Mouse (Mus musculus) megakaryocyte, embryonic 14.5 days (primary cell): ENCODE measurements around the gene Rasl11a. TPM values are rescaled to one million over a fixed set of nuclear protein-coding genes. Genes with fewer than 3 reads are reported as not detected.
"Not testable (repeated sequence)": the region's sequence is repeated elsewhere in the genome, so short reads cannot be mapped to it uniquely, and the experiment has no call there.

Source experiments
- H3K27me3 ChIP-seq: replicated peaks from 2 replicates; pipeline ENCODE3; 2012; ENCODE audit warnings: inconsistent platforms
- H3K36me3 ChIP-seq: replicated peaks from 2 replicates; pipeline ENCODE3; 2012; ENCODE audit warnings: low read length, inconsistent platforms, mixed read lengths
- H3K4me1 ChIP-seq: 2 replicates; pipeline ENCODE4 v1.6.1; 2012; ENCODE audit warnings: inconsistent platforms
- H3K4me3 ChIP-seq: replicated peaks from 2 replicates; pipeline ENCODE3; 2012; ENCODE audit warnings: moderate library complexity, mild to moderate bottlenecking, inconsistent platforms
- H3K9me3 ChIP-seq: 2 replicates; pipeline ENCODE4 v1.6.1; 2012; ENCODE audit warnings: inconsistent platforms
- FLI1 ChIP-seq: IDR thresholded peaks from 2 replicates; pipeline ENCODE4 v1.6.1; 2012; ENCODE audit warnings: low read length, inconsistent platforms, mixed read lengths
- GATA1 ChIP-seq: IDR thresholded peaks from 3 replicates; pipeline ENCODE4 v1.6.1; 2012; ENCODE audit warnings: mixed read lengths, low read length, inconsistent platforms, borderline replicate concordance
- polyA plus RNA-seq: library from polyadenylated mRNA; stranded (reverse); fragments of >175 nt; gene quantifications from 2 replicates; pipeline ENCODE4 v1.2.3, GENCODE M21; 2012; ENCODE audit warnings: low replicate concordance; ENCODE audit not compliant: insufficient read depth

The Rasl11a gene
- polyA plus RNA-seq, 1 experiment: 6.5 TPM

DNA sequence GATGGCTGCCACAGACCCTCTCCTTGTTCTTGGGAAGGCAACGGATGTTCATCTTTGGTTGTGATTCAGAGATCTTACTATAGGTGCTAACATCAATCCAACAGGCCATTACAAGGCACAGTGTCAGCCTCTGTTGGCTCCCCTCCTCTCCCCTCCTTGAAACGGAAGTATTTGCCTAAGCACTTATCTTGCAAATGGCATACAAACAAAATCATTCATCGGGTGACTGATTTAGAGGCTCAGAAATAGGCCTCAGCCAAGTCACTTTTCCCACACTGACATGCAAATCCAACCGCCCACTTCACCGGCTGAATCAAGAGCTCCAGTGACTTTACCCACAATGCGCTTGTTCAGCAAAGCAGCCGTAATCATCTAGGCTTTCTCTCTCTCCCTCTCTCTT is 16.7 kb downstream of the Rasl11a start:
- Histone ChIP-seq H3K36me3 (peaks cover 6% of the 10 kb centered on the region), H3K4me1 (peaks cover 53% of the 10 kb centered on the region), H3K4me3 (no peak overlapping the region), H3K27me3 (no peaks in the 10 kb centered on the region), H3K9me3 (peaks cover 13% of the 10 kb centered on the region; the same call in 1 of the 2 replicates)
- no peak for TF ChIP-seq FLI1

DNA sequence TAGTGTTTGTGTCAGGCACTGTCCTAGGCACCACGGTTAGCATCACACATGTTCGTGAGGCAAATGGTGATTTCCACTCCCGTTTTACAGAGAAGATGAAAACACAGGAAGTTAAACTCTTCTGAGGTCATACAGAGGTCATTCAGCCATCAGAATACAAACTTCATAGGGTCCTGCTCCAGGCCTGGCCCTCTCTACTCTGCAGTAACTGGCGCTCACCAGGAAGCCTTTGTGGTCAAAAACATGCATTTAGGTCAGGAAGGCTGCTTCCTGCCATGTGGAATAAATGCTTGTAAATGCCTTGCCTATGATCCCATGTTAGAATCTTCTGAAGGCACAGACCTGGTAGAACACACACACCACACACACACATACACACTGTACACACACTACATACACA is 20.6 kb downstream of the Rasl11a start:
- Histone ChIP-seq H3K27me3 (no peaks in the 10 kb centered on the region), H3K4me3 (peak overlapping the region; percentile 76), H3K36me3 (peaks cover 9% of the 10 kb centered on the region), H3K4me1 (peaks cover 61% of the 10 kb centered on the region), H3K9me3 (peaks cover 12% of the 10 kb centered on the region)
- TF ChIP-seq FLI1: no peak
- TF ChIP-seq GATA1: no peak

DNA sequence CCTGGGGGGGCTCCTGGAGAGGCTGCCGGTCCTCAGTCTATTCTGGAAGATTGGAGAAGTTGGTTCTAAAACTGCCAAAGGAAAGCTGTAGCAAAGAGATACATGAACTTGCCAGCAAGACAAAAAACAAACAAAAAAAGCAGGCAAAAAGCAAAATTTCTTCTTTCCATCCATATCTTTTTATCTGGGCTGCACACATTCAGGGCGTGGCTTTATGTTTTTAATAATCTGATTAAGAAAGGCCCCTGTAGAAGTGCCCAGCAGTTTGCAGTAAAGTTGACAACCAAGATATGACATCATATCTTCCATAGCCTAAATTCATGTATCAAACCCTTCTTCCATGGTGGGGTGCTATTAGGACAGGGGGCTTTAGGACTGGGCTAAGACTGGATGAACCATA is 21.4 kb downstream of the Rasl11a start:
- H3K4me1 ChIP-seq: peaks cover 54% of the 10 kb centered on the region
- no peak overlapping the region for H3K4me3 ChIP-seq
- TF ChIP-seq GATA1 (no peak), FLI1 (no peak)
- no peaks in the 10 kb centered on the region for H3K27me3 ChIP-seq
- H3K36me3 ChIP-seq: peaks cover 9% of the 10 kb centered on the region
- peaks cover 18% of the 10 kb centered on the region for H3K9me3 ChIP-seq

DNA sequence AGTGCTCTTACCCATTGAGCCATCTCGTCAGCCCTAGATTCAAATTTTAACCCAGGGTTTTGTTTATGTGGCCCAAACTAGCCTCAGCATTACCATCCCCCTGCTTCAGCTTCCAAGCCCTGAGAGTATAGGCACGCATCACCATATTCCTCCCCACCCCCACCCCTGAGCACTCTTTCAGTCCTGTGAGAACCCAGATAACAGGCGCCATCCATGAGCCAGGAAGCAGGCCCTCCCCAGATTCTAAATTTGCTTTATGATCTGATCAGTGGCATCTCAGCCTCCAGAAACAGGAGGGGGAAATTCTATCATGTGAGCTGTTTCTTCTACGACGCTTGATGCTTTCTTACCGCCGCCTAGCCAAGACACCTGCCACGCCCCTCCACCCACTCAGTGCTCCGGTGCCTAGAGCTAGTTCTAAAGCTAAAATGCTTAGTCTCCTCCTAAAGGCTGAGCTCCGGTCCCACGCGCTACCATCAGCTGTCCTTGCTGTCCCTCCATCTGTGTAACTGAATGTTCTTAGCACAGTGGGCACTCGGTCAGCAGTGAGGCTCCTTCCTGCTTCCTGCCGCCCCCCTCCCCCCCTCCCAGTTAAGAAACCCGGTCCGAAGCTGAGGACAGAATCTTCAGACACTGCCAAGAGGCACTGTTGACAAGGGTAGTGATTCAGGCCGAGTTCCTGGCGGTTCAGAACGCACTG is 22.5 kb downstream of the Rasl11a start:
- Histone ChIP-seq H3K36me3 (peaks cover 9% of the 10 kb centered on the region), H3K27me3 (no peaks in the 10 kb centered on the region), H3K9me3 (peaks cover 23% of the 10 kb centered on the region), H3K4me3 (peak overlapping the region; percentile 90), H3K4me1 (peaks cover 44% of the 10 kb centered on the region)
- TF ChIP-seq FLI1 (no peak), GATA1 (no peak)

DNA sequence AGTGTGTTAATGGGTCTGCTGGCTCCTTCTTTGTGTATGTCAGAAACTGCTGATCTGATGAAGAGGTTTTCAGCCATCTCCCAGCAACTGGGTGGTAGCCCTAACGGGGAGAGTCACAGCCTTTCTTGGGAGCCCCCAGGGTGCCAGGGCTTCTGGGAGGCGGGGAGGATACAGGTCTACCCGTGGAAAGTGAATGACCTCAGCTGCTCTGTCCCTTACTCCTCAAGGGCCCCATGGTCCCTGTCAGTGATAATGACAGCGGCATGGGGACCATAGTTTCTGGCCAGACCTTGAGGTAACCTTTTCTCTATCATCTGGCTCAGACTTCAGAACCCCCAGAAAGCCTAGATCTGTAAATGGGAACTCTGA is 23.1 kb downstream of the Rasl11a start:
- H3K36me3 ChIP-seq: peaks cover 9% of the 10 kb centered on the region
- H3K9me3 ChIP-seq: peaks cover 23% of the 10 kb centered on the region
- no peak for TF ChIP-seq FLI1
- TF ChIP-seq GATA1: no peak
- H3K27me3 ChIP-seq: no peaks in the 10 kb centered on the region
- peak overlapping the region; percentile 90 for H3K4me3 ChIP-seq
- peaks cover 50% of the 10 kb centered on the region for H3K4me1 ChIP-seq

DNA sequence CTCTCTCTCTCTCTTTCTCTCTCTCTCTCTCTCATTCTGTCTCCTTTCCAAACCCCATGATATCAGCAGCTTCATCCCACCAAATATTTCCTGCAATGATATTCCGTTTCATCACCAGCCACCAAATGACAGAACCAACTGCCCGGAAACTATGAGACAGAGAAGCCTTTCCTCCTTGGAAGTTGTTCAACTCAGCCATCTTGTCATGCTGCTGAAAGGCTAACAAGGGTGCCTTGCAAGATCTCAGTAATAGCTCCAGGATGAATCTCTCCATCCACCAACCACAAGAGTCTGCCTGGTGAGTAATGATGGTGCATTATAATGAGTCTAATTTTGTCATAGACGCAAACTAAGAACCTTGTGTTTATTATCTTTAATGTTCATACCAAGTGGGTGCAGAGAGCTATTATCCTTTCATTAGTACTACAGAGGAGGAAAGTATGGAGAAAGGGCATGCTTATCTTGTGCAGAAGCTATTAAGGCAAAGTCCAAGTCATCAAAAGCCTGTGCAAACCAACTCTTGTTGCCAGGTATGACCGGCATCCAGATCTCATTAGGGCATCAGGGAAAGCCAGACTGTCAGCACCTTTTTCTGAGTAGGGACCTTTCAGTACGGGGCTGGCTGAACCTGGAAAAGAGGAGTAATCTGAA is 28.2 kb downstream of the Rasl11a start:
- peaks cover 3% of the 10 kb centered on the region for H3K36me3 ChIP-seq
- TF ChIP-seq GATA1 (no peak), FLI1 (no peak)
- peaks cover 49% of the 10 kb centered on the region for H3K4me1 ChIP-seq
- peaks cover 3% of the 10 kb centered on the region for H3K27me3 ChIP-seq
- no peak overlapping the region for H3K4me3 ChIP-seq
- H3K9me3 ChIP-seq: peaks cover 21% of the 10 kb centered on the region

GRCm38 (mm10) chr5:146876024-146876423 is 31.2 kb downstream of the Rasl11a start:
- Histone ChIP-seq H3K4me1 (peaks cover 46% of the 10 kb centered on the region), H3K27me3 (peaks cover 3% of the 10 kb centered on the region), H3K9me3 (peaks cover 30% of the 10 kb centered on the region), H3K4me3 (no peak overlapping the region), H3K36me3 (peaks cover 7% of the 10 kb centered on the region)
- TF ChIP-seq GATA1 (no peak), FLI1 (no peak)

DNA sequence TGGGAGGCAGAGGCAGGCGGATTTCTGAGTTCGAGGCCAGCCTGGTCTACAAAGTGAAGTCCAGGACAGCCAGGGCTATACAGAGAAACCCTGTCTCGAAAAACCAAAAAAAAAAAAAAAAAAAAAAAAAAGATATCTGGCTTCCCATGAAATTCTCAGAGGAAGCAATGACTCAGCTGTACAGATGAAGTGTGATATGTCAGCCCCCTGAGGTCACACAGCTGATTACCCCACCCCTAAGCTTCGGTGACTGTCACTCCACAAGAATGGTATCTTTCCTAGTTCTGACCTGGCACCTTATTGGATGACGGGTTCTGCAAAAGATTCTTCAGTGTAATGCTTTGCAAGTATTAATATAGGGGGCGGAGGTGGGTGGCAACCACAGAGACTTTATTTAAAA is 33.0 kb downstream of the Rasl11a start:
- H3K36me3 ChIP-seq, H3K27me3 ChIP-seq, H3K4me3 ChIP-seq: not testable (repeated sequence)
- peaks cover 24% of the 10 kb centered on the region for H3K9me3 ChIP-seq
- peaks cover 50% of the 10 kb centered on the region for H3K4me1 ChIP-seq

DNA sequence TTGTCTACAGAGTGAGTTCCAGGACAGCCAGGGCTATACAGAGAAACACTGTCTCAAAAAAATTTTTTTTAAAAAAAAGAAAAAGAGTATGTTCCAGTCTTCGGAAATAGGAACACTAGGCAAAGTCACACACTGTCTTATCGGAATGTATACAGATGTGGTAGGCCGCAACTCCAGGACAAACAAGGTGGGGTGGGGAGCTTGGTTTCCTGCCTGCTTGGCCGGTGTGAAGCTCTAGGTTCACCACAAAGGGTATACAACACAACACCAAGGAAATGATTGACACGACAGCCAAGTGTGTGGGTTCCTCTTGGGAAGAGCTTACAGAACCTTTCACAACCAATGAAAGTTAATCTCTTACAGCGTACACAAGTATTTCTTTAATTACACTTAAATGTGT is 37.4 kb downstream of the Rasl11a start:
- H3K9me3 ChIP-seq: peaks cover 17% of the 10 kb centered on the region
- no peaks in the 10 kb centered on the region for H3K27me3 ChIP-seq
- H3K36me3 ChIP-seq: peaks cover 8% of the 10 kb centered on the region
- H3K4me1 ChIP-seq: peaks cover 46% of the 10 kb centered on the region
- H3K4me3 ChIP-seq: no peak overlapping the region
- TF ChIP-seq GATA1: no peak
- TF ChIP-seq FLI1: no peak

DNA sequence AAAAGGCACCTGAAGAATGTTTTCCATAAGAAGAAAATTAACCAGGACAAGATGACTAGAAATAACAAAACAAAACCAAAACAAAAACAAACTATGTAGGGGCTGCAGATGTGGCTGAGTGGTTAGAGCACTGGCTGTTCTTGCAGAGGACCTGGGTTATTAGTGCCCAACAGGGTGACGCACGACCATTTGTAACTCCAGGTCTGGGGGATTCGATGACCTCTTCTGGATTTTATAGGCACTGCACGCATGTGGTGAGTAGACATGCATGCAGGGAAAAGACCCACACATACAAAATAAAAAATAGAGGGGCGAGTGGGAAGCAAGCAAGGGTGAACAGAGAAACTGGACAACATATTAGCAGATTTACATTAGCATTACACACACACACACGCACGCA is 38.2 kb downstream of the Rasl11a start:
- H3K36me3 ChIP-seq: peaks cover 8% of the 10 kb centered on the region
- peaks cover 17% of the 10 kb centered on the region for H3K9me3 ChIP-seq
- peak overlapping the region; percentile 83 for H3K4me3 ChIP-seq
- TF ChIP-seq FLI1 (no peak), GATA1 (no peak)
- no peaks in the 10 kb centered on the region for H3K27me3 ChIP-seq
- peaks cover 40% of the 10 kb centered on the region for H3K4me1 ChIP-seq

GRCm38 (mm10) chr5:146883486-146884272 is 38.8 kb downstream of the Rasl11a start:
- peaks cover 17% of the 10 kb centered on the region for H3K9me3 ChIP-seq
- H3K27me3 ChIP-seq: no peaks in the 10 kb centered on the region
- peak overlapping the region; percentile 83 for H3K4me3 ChIP-seq
- no peak for TF ChIP-seq FLI1
- TF ChIP-seq GATA1: no peak
- peaks cover 34% of the 10 kb centered on the region for H3K4me1 ChIP-seq
- H3K36me3 ChIP-seq: peaks cover 8% of the 10 kb centered on the region
